Mouse (Mus musculus) neural tube, embryonic 11.5 days (tissue): ENCODE results near the gene Ankrd22. TPM values are rescaled to one million over a fixed set of nuclear protein-coding genes. Genes with fewer than 3 reads are reported as not detected.

Experiments used
- ATAC-seq: fragments of 200-750 bp; cut with Nextera tagmentation; 2 replicates; pipeline ENCODE4 v1.8.0; 2017; ENCODE audit warnings: moderate number of reproducible peaks, mild to moderate bottlenecking, moderate TSS enrichment, moderate library complexity; ENCODE audit not compliant: insufficient read depth, low FRiP score, low TSS enrichment
- DNase-seq: peaks from one replicate; pipeline ENCODE4 v3.0.0-alpha.2; 2015; ENCODE audit warnings: low spot score
- H3K27ac ChIP-seq: fragments of 300-500 bp; sonication (generic); 2 replicates; pipeline ENCODE4 v1.5.1; 2014; ENCODE audit warnings: low read depth, mild to moderate bottlenecking, low read length
- H3K27me3 ChIP-seq: fragments of 300-500 bp; sonication (generic); 2 replicates; pipeline ENCODE4 v1.6.1; 2014; ENCODE audit warnings: mild to moderate bottlenecking, low read length, mixed read lengths; ENCODE audit not compliant: control insufficient read depth, insufficient read depth
- H3K36me3 ChIP-seq: fragments of 300-500 bp; sonication (generic); 2 replicates; pipeline ENCODE4 v1.6.1; 2014; ENCODE audit warnings: mild to moderate bottlenecking, low read length, moderate library complexity, mixed read lengths; ENCODE audit not compliant: control insufficient read depth, insufficient read depth
- H3K4me1 ChIP-seq: fragments of 300-500 bp; sonication (generic); 2 replicates; pipeline ENCODE4 v1.6.1; 2014; ENCODE audit warnings: low read length, mixed read lengths; ENCODE audit not compliant: control insufficient read depth, insufficient read depth
- H3K4me2 ChIP-seq: fragments of 300-500 bp; sonication (generic); 2 replicates; pipeline ENCODE4 v1.6.1; 2014; ENCODE audit warnings: low read depth, mild to moderate bottlenecking, moderate library complexity
- H3K4me3 ChIP-seq: fragments of 300-500 bp; sonication (generic); 2 replicates; pipeline ENCODE4 v1.5.1; 2014; ENCODE audit warnings: low read depth, low read length
- H3K9ac ChIP-seq: fragments of 300-500 bp; sonication (generic); 2 replicates; pipeline ENCODE4 v1.6.1; 2014; ENCODE audit warnings: mild to moderate bottlenecking, low read length
- H3K9me3 ChIP-seq: fragments of 300-500 bp; sonication (generic); 2 replicates; pipeline ENCODE4 v1.6.1; 2016; ENCODE audit warnings: low read length; ENCODE audit not compliant: control insufficient read depth
- WGBS: fragments of 180-500 bp; shearing (Covaris S2); extraction: QIAGEN DNeasy Blood & Tissue Kit; methylation state at CpG from one replicate; pipeline ENCODE4 v1.1.7; 2014; 5-methylcytosine and 5-hydroxymethylcytosine counted together
- polyA plus RNA-seq: library from polyadenylated mRNA; unstranded; fragments of >200 nt; fragmentation: Nextera tagmentation; extraction: Ambion mirVana; gene quantifications from 2 replicates; pipeline ENCODE4 v1.2.1, GENCODE M21; 2014

The Ankrd22 gene
- polyA plus RNA-seq, 1 experiment from 2014 or later, result 0.13 TPM

DNA sequence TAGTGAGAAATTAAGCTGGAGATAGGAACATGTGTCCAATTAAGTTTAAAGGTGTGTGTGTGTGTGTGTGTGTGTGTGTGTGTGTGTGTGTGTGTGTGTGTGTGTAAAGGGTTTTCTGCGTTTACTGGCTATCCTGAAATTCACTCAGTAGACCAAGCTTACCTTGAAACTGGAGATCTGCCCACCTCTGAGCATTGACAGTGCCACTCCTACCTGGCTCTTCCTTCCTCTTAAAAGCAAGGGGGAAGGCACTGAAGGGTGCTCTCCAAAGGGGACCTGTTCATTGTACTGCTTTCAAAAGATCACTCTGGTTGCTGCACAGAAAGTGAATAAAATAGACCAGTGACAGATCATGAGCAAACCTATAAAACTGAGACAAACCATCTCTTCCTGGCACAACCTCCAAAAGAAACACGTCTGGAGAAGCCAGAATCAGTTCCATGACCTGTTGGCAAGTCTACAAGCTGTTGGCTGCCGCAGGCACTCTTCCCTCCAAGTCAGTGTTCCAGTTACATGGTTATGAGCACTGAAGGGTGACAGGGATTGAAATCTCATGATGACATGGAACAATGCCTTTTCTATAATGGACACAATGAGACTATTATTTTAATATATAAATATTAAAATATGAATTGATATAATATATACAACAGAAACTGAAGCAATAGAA, 76.7 kb downstream of the Ankrd22 start:
- no peak for DNase-seq
- 89% methylated on average over 3 of the region's 3 CpGs for WGBS

DNA sequence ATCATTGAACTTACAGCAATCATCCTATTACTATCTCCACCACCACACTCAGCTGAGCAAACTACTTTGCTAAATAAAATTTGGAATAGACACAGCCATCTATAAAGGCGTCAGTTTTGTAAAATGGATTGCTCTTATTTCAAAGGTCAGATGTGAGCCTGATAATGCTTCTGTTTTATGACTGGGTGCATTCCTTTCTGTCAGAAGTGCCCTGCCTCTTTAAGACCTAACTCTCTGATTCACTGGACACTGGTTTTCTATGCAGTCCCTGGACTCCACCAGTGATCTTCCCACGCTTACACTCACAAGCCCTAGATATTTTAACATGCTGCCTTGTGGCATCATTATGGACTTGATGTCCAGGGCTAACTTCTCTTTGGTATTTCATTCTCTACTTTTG, 87.7 kb downstream of the Ankrd22 start:
- Histone ChIP-seq H3K27me3 (no peaks in the 10 kb centered on the region), H3K4me2 (no peak overlapping the region), H3K4me3 (no peak overlapping the region), H3K27ac (no peak overlapping the region), H3K9ac (no peak overlapping the region), H3K4me1 (no peaks in the 10 kb centered on the region), H3K36me3 (no peaks in the 10 kb centered on the region), H3K9me3 (no peaks in the 10 kb centered on the region)
- DNase-seq (no peak), ATAC-seq (no peak)
- 71% methylated on average over 2 of the region's 2 CpGs for WGBS

More for the DNA sequence above, 76.7 kb downstream of the Ankrd22 start:
- no peak for ATAC-seq
- no peak overlapping the region for H3K4me3 ChIP-seq
- H3K9ac ChIP-seq, result no peak overlapping the region
- H3K4me1 ChIP-seq, result no peaks in the 10 kb centered on the region
- H3K4me2 ChIP-seq, result no peak overlapping the region
- H3K27me3 ChIP-seq, result no peaks in the 10 kb centered on the region
- no peaks in the 10 kb centered on the region for H3K36me3 ChIP-seq
- H3K27ac ChIP-seq, result no peak overlapping the region
- no peaks in the 10 kb centered on the region for H3K9me3 ChIP-seq

DNA sequence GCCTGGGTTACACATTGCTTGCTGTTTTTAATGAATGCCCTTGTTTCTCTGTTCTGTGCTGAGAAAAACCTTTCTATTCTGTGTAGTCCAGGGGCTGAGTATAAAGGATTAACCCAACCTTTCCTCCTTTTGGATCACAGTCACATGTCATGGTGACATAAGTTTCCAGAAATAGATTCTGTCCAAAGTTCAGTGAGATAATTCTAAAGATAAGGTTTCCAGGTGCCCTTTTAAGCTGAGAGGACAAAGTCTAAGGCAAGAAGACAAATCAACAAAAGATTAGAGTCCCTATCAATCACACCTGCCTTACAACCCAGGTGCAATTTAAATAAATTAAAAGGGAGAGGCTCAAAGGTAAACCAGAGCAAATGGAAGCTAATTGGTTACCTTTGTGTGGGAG, 91.6 kb downstream of the Ankrd22 start:
- no peak for ATAC-seq
- Histone ChIP-seq H3K9me3 (no peaks in the 10 kb centered on the region), H3K27me3 (no peaks in the 10 kb centered on the region), H3K4me3 (no peak overlapping the region), H3K27ac (no peak overlapping the region), H3K9ac (no peak overlapping the region), H3K4me1 (no peaks in the 10 kb centered on the region), H3K36me3 (no peaks in the 10 kb centered on the region), H3K4me2 (no peak overlapping the region)
- DNase-seq, result no peak

Other genes starting within 250 kb of the Ankrd22 start
- gene Lipf, start 204.9 kb downstream of the Ankrd22 start, polyA plus RNA-seq, result not detected in 2 replicates
- gene Lipk, start 157.8 kb downstream of the Ankrd22 start, polyA plus RNA-seq, result not detected in 2 replicates
- not detected in 2 replicates for gene Lipn, start 98.7 kb downstream of the Ankrd22 start, polyA plus RNA-seq
- gene Lipm, start 65.1 kb downstream of the Ankrd22 start, polyA plus RNA-seq, result not detected in 2 replicates
- gene Stambpl1, start 26.2 kb upstream of the Ankrd22 start, polyA plus RNA-seq, result 3.6 and 4.0 TPM in 2 replicates
- gene Acta2, start 89.5 kb upstream of the Ankrd22 start, polyA plus RNA-seq, result 62.3 and 73.6 TPM in 2 replicates
- gene Fas, start 124.6 kb upstream of the Ankrd22 start, polyA plus RNA-seq, result 0.76 and 1.0 TPM in 2 replicates